Mouse (Mus musculus): ENCODE data around the gene Pcolce2.

- TF ChIP-seq CTCF (IDR thresholded peaks at IDR 0.05; ENCODE audit: extremely low read depth, insufficient read length, insufficient replicate concordance, low read depth, low read length) (no peak), POLR2A (IDR thresholded peaks at IDR 0.05; ENCODE audit: low read depth, low read length) (no peak)
These were observed 48.4 kb downstream of the Pcolce2 start for GRCm38 (mm10) chr9:95685660-95686440.
